Mouse (Mus musculus) left cerebral cortex, postnatal 10 days (tissue): ENCODE measurements around the gene Ptpn14. TPM values are rescaled to one million over a fixed set of nuclear protein-coding genes. Genes with fewer than 3 reads are reported as not detected.

Experiments
- DNase-seq, 2 experiments: peaks; one replicate each; pipeline ENCODE4 v3.0.0; 2021 to 2022; ENCODE audit warnings: low spot score in 2 of 2, mixed read lengths in 1 of 2; ENCODE audit errors: extremely low spot score in 1 of 2
- intact Hi-C: fragments of 180-260 bp; cut with DNase I; formaldehyde crosslinking; loops from one replicate; pipeline ENCODE4 v1.15.1; 2025
- total RNA-seq, 2 experiments: library from RNA; stranded (reverse); gene quantifications; 2 replicates each; pipeline ENCODE4 v1.2.3; 2021

The Ptpn14 gene
- total RNA-seq, 2 experiments from 2014 or later: 9.2 to 9.5 TPM

- intact Hi-C loops: no loop called here
- no peak for DNase-seq
Observed at GRCm38 (mm10) chr1:189849550-189849949, 121.5 kb downstream of the Ptpn14 start.

GRCm38 (mm10) chr1:189852051-189852450 is 124.0 kb downstream of the Ptpn14 start:
- DNase-seq: no peak
- intact Hi-C loops: no loop called here

DNA sequence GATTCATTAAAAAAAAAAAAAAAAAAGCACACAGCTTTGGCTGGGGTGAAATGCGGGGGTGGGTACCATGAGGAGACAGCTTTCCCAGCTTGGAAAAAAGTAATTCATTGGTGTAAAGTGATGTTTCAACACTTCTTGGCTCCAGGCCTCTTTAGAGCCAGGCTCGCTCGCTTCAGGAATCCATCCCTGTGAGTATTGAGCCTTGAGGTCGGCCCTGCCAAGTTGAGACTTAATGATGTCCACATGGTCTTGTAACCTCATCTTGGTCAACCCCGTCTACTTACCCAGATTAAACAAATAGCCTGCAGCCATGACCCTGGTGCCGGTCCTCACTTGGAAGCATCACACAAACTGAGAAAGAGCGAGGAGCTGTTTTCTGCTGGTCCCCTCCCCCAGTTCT is 124.4 kb downstream of the Ptpn14 start:
- intact Hi-C loops: no loop called here
- DNase-seq: no peak

- no peak for DNase-seq
- intact Hi-C loops: no loop called here
Observed at GRCm38 (mm10) chr1:189854646-189855045, 126.6 kb downstream of the Ptpn14 start.

DNA sequence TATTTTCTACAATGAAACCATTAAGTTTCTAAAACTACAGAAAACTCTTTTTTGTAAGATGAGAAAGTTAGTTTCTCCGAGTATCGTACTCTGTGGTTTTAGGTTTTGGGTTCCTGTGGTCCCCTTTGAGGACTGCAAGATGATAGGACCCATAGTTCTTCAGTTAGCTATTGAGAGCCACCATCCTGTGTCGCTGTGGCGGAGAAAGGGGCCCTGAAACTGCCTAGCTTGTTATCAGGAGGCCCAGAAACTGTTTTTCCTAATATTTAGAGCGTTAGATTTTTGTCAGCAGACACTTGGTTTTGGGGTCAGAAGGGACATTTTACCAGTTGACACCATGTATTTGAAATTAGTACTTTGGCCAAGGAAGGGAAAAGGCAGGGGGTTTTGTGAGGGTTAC is 127.7 kb downstream of the Ptpn14 start:
- intact Hi-C loops: no loop called here
- DNase-seq: no peak

DNA sequence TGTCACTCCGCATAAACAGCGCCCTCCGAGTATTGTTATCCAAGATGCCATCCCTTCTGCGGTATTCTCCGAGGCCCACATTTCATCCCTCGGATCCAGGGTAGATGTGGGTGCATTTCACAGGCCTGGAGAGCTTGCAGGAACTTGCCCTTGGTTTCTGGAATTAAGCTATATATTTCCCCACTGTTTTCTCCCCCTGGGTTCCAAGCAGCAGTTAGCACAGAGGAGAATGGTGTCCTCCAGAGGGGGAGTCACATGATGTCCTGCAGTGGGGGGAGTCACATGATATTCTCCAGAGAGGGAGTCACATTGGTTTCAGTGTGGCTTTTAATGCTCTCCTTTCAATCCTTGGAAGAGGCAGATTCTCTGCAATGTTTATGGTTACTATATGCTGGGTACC is 130.3 kb downstream of the Ptpn14 start:
- no peak for DNase-seq
- intact Hi-C loops: no loop called here

GRCm38 (mm10) chr1:189860112-189860941 is 132.3 kb downstream of the Ptpn14 start:
- DNase-seq: peak in 1 of 2 experiments; percentile 33
- intact Hi-C loops: no loop called here

DNA sequence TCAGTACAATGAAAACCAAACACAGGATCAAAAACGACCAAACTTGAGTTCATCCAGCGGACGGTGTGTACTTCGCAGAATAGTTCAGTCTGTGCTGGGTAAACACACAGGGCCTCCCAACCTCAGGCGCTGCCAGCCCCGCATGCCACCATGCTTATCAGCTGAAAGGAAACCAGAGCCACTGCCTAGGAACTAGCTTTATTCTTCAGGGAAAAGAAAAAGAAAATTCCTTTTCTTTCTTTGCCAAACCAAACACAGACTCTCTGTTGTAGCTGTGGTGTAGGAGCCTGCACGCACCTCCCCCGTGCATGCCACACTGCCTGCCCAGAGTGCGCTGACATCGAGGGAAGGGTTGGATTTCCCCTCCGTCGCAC is 132.9 kb downstream of the Ptpn14 start:
- intact Hi-C loops: no loop called here
- DNase-seq: peak in 1 of 2 experiments; percentile 46

GRCm38 (mm10) chr1:189863727-189864126 is 135.7 kb downstream of the Ptpn14 start:
- intact Hi-C loops: no loop called here
- DNase-seq: peak in 1 of 2 experiments; percentile 19

DNA sequence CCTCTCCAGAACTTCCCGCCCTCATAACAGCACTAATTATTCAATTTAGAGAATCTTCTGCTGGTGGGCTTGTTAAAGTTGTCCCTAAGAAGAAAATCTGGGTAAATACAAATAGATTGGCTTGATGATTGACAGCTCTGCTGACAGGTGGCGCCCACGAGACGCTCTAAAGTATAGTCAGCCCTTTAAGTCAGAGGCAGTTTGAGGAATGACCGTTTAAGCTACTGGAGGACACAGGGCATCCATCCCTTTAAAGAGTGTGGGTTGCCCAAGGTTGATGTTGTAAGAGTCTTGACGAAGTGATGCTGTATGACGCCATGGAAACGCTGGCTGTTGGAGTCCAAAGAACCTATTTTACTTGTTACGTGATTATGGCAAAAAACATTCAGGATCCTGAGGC is 136.2 kb downstream of the Ptpn14 start:
- DNase-seq: peak in 1 of 2 experiments; percentile 11
- intact Hi-C loops: no loop called here

- intact Hi-C loops: no loop called here
- peak in 1 of 2 experiments; percentile 27 for DNase-seq
Observed at GRCm38 (mm10) chr1:189864846-189865560, 136.9 kb downstream of the Ptpn14 start.

DNA sequence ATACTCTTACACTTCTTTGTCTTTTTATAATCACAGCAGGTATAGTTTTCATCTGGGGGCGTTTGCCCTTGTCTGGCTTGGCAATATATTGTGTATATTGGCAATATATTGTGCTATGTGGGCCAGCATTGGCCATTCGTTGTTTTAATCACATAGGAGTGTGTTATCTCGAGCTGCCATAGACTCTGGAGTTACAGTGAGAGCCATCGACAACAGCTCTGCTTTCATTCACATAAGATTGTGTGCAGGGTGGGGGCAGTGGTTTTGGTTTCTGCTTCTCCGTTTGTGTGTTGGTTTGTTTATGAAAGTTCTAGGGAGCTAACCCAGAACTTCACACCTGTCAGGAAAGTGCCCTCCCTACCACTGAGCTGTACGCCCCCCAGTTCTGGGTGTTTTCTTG is 138.6 kb downstream of the Ptpn14 start:
- intact Hi-C loops: no loop called here
- DNase-seq: no peak

GRCm38 (mm10) chr1:189867034-189867433 is 139.0 kb downstream of the Ptpn14 start:
- DNase-seq: peak in 1 of 2 experiments; percentile 23
- intact Hi-C loops: no loop called here

DNA sequence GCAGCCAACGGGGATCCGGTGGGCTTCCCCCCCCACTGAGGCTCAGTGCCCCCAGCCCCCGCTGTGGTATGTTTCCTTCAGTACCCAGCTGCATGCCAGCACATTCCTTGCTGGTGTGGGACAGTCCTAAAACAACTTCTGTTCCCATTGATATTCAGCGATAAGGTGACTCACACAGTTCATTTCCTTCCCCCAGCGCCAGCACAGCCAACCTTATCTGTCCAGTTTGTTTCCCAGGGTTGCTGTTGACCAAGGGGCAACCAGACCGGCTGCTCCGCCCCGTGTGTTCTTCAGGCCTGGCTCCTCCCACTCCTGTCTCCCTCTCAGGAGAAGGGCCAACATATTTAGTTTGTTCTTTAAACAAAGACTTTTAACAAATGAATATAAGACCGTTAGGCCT is 139.4 kb downstream of the Ptpn14 start:
- intact Hi-C loops: no loop called here
- DNase-seq: peak in 1 of 2 experiments; percentile 50

- intact Hi-C loops: no loop called here
- DNase-seq: no peak
Observed at GRCm38 (mm10) chr1:189868036-189868435, 140.0 kb downstream of the Ptpn14 start.

DNA sequence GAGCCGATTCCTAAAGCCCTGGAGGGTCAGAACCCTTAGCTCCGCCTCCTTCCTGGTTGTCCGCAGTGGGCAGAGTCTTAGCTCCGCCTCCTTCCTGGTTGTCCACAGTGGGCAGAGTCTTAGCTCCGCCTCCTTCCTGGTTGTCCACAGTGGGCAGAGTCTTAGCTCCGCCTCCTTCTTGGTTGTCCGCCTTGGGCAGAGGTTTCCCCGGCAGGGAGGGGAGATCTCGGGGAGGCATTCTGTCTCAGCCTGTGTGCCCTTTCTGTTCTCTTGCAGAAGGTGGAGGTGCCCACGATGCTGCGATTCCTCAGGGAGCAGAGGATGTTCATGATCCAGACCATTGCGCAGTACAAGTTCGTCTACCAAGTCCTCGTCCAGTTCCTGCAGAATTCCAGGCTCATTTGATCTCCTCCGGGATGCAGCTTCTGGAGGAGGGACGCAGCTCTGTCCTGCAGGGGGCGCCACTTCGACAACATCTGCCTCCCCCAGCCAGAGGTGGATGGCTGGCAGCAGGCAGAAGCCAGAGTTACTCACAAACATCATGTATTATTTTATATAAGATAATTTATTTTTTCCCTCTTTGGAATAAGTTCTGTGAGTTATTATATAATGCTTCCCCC is 141.7 kb downstream of the Ptpn14 start:
- peak in 1 of 2 experiments; percentile 54 for DNase-seq
- intact Hi-C loops: no loop called here

DNA sequence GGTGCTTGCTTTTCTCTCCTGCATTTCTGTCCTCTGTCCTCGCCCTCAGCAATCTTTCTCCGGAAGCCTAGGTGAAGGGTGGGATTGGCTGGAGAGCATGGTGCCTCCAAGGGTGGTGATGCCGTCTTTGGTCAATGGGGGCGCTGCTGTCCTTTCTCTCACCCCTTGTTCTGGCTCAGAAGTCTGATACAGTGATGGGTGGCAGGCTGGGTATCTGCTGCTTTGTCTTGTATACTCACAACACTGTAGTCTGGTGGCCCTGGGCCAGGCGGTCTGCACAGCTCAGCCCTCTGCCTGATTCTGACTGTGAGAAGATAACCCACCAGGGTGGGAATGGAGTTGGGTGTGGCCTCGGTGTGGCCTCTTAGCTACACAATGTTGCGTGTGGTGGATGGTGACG is 142.5 kb downstream of the Ptpn14 start:
- intact Hi-C loops: no loop called here
- no peak for DNase-seq

- DNase-seq: no peak
- intact Hi-C loops: no loop called here
Observed at GRCm38 (mm10) chr1:189871625-189872024, 143.6 kb downstream of the Ptpn14 start.

GRCm38 (mm10) chr1:189872050-189872449 is 144.0 kb downstream of the Ptpn14 start:
- no peak for DNase-seq
- intact Hi-C loops: no loop called here

DNA sequence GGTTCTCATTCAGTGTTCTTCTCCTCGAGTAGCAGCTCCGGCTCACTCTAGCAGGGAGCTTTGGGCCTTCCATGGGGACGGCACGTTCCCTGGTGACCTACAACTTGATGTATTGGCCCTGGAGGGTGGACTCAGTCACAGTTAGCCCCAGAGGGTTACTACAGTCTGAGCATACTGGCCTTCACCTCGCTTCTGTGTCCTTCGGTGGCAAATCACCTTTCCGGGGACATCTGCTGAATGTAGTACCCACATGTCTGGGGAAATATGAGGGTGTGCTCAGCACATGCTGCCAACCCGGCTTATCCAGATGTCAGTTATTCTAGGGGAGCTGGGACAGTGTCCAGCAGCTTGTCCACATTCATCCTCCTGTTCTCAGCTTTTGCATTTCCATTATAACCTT is 145.5 kb downstream of the Ptpn14 start:
- no peak for DNase-seq
- intact Hi-C loops: no loop called here
